In the genomic region with DNA sequence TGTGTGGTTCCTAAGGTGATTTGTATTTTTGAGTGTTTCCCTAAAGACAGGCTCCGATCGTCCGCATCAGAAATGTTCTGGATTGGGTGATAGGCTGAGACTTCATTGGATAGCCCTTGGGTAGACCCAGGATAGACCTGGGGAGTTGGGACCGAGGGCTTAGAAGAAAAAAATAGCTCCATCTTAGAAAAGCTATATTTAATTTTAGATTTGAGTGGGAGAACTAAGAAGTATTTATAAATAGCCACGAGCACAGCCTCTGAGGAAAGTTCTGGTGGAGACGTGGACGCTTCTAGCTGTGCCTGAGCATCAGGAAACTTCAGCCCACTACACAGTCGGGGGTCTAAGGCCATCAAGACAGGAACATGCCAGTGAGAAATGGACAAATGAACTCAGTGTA, we compare ENCODE assay signal across 18 mouse cellular contexts. TPM values are rescaled to one million over a fixed set of nuclear protein-coding genes. Genes with fewer than 3 reads are reported as not detected.
DNase-seq lines count a peak whose midpoint lies in the region; ATAC-seq and TF ChIP-seq lines count a peak whose summit lies in the region.
"Had no signal": no experiment of that assay in that cellular context is flagged by ENCODE, and none has a peak within 500 bp of the region (broad histone marks: within the 10 kb centered on the region; RNA-seq: fewer than 3 reads in every experiment).

No protein-coding gene starts in this region.

- H3K36me3 ChIP-seq in forebrain, embryonic 10.5 days (replicated peaks), result peaks cover 38% of the 10 kb centered on the region
- H3K36me3 ChIP-seq in forebrain, embryonic 11.5 days (ENCODE audit: control insufficient read depth, insufficient read depth, low read length), result no peaks in the 10 kb centered on the region
- no peaks in the 10 kb centered on the region for H3K36me3 ChIP-seq in heart, embryonic 16.5 days (ENCODE audit: control insufficient read depth, insufficient read depth)
- peaks cover 66% of the 10 kb centered on the region for H3K36me3 ChIP-seq in liver, embryonic 13.5 days

- peaks cover 33% of the 10 kb centered on the region for H3K4me1 ChIP-seq in forebrain, embryonic 10.5 days
- H3K4me1 ChIP-seq in forebrain, embryonic 11.5 days (replicated peaks; ENCODE audit: control insufficient read depth, insufficient read depth, low read length), result no peaks in the 10 kb centered on the region; the same call in 1 of the 2 replicates
- peaks cover 13% of the 10 kb centered on the region for H3K4me1 ChIP-seq in heart, embryonic 16.5 days (ENCODE audit: control insufficient read depth, insufficient read depth, low read length)
- peaks cover 14% of the 10 kb centered on the region for H3K4me1 ChIP-seq in bone marrow, adult 2 months (ENCODE audit: control insufficient read depth, insufficient read depth, low read length)
- H3K4me1 ChIP-seq in liver, embryonic 13.5 days (replicated peaks), result peaks cover 98% of the 10 kb centered on the region

- no peaks in the 10 kb centered on the region for H3K27me3 ChIP-seq in forebrain, embryonic 10.5 days (ENCODE audit: poor library complexity, severe bottlenecking)
- H3K27me3 ChIP-seq in forebrain, embryonic 11.5 days (ENCODE audit: control insufficient read depth, insufficient read depth, low read length), result no peaks in the 10 kb centered on the region
- H3K27me3 ChIP-seq in heart, embryonic 16.5 days (ENCODE audit: control insufficient read depth, insufficient read depth, low read length), result no peaks in the 10 kb centered on the region
- no peaks in the 10 kb centered on the region for H3K27me3 ChIP-seq in liver, embryonic 13.5 days
- H3K27me3 ChIP-seq: heart, embryonic 13.5 days had no signal

- H3K9ac ChIP-seq in forebrain, embryonic 11.5 days (ENCODE audit: low read length), result no peak overlapping the region
- peak overlapping the region; percentile 2; the same call in 1 of the 2 replicates for H3K9ac ChIP-seq in heart, embryonic 16.5 days (ENCODE audit: low read length)
- peak overlapping the region; percentile 99 for H3K9ac ChIP-seq in liver, embryonic 13.5 days
- H3K9ac ChIP-seq: forebrain, postnatal 0 days; heart, embryonic 13.5 days; hindbrain, embryonic 14.5 days had no signal

- no peak overlapping the region for H3K4me3 ChIP-seq in forebrain, embryonic 10.5 days
- no peak overlapping the region for H3K4me3 ChIP-seq in forebrain, embryonic 11.5 days (ENCODE audit: low read depth, low read length)
- H3K4me3 ChIP-seq in heart, embryonic 16.5 days (ENCODE audit: low read length), result no peak overlapping the region
- H3K4me3 ChIP-seq in bone marrow, adult 2 months (replicated peaks; ENCODE audit: control insufficient read depth, low read depth, low read length), result no peak overlapping the region
- peak overlapping the region; percentile 2 for H3K4me3 ChIP-seq in liver, embryonic 13.5 days (replicated peaks)
- H3K4me3 ChIP-seq: heart, embryonic 13.5 days had no signal

- no peak for DNase-seq in forebrain, embryonic 10.5 days (ENCODE audit: extremely low spot score, low spot score)
- no peak for DNase-seq in forebrain, embryonic 11.5 days (ENCODE audit: low spot score)
- DNase-seq in heart, adult 18-20 months, result no peak
- no peak for DNase-seq in liver, embryonic 13.5 days
- DNase-seq in spleen, adult 18-20 months, result no peak
- no peak for DNase-seq in kidney, adult 9 months
- DNase-seq: forebrain, postnatal 0 days; gastrocnemius, postnatal 10 days; layer of hippocampus, postnatal 36 days; thymus, postnatal 14 days had no signal

- TF ChIP-seq POLR2A in bone marrow, adult 2 months (IDR thresholded peaks at IDR 0.05; ENCODE audit: borderline replicate concordance, control insufficient read depth, low read depth, low read length), result no peak

- H3K9me3 ChIP-seq in forebrain, embryonic 10.5 days, result no peaks in the 10 kb centered on the region
- H3K9me3 ChIP-seq in forebrain, embryonic 11.5 days (ENCODE audit: control insufficient read depth, low read length), result no peaks in the 10 kb centered on the region
- no peaks in the 10 kb centered on the region for H3K9me3 ChIP-seq in heart, embryonic 16.5 days (replicated peaks; ENCODE audit: control insufficient read depth, low read length)
- H3K9me3 ChIP-seq in liver, embryonic 13.5 days (replicated peaks), result no peaks in the 10 kb centered on the region
- H3K9me3 ChIP-seq: heart, embryonic 13.5 days had no signal

- WGBS in forebrain, embryonic 10.5 days, result 85% methylated on average over 8 of the region's 8 CpGs
- WGBS in forebrain, embryonic 11.5 days, result 88% methylated on average over 8 of the region's 8 CpGs
- WGBS in heart, embryonic 16.5 days, result 59% methylated on average over 8 of the region's 8 CpGs
- WGBS in bone marrow, adult 2 months, result 73% methylated on average over 8 of the region's 8 CpGs
- 77% methylated on average over 8 of the region's 8 CpGs for WGBS in liver, embryonic 13.5 days (ENCODE audit: insufficient replicate concordance)

- H3K27ac ChIP-seq in forebrain, embryonic 10.5 days, result peak overlapping the region; percentile 68
- no peak overlapping the region for H3K27ac ChIP-seq in forebrain, embryonic 11.5 days (ENCODE audit: low read depth, low read length)
- H3K27ac ChIP-seq in heart, embryonic 16.5 days (ENCODE audit: low read length), result no peak overlapping the region
- peak overlapping the region; percentile 20 for H3K27ac ChIP-seq in bone marrow, adult 2 months (ENCODE audit: control insufficient read depth, insufficient read depth, low read depth, low read length, poor library complexity)
- peak overlapping the region; percentile 99 for H3K27ac ChIP-seq in liver, embryonic 13.5 days
- H3K27ac ChIP-seq: heart, embryonic 13.5 days; hindbrain, embryonic 14.5 days; stomach, postnatal 0 days had no signal

- ATAC-seq in forebrain, embryonic 11.5 days (replicated peaks; ENCODE audit: low FRiP score), result no peak
- ATAC-seq in heart, embryonic 16.5 days (replicated peaks; ENCODE audit: extremely low read depth, insufficient read depth, low FRiP score), result no peak
- ATAC-seq in liver, embryonic 13.5 days (ENCODE audit: low read depth), result no peak
- ATAC-seq: forebrain, postnatal 0 days; intestine, embryonic 16.5 days had no signal

- no peak for TF ChIP-seq CTCF in bone marrow, adult 2 months (IDR thresholded peaks at IDR 0.05; ENCODE audit: control insufficient read depth, insufficient read depth, low read length)

- H3K4me2 ChIP-seq in forebrain, embryonic 11.5 days (ENCODE audit: low read depth, low read length, severe bottlenecking), result no peak overlapping the region
- H3K4me2 ChIP-seq in heart, embryonic 16.5 days (ENCODE audit: low read depth, low read length), result no peak overlapping the region
- H3K4me2 ChIP-seq in liver, embryonic 13.5 days, result peak overlapping the region; percentile 86
- H3K4me2 ChIP-seq: heart, embryonic 13.5 days; hindbrain, embryonic 14.5 days had no signal

RNA-seq across cellular contexts. Expression of a gene that starts 9.8 kb away (rescaled TPM):
- polyA plus RNA-seq in forebrain, embryonic 10.5 days (2016; fragmentation: Nextera tagmentation; extraction: Ambion mirVana), result 63.5 and 67.3 TPM in 2 replicates
- polyA plus RNA-seq in forebrain, embryonic 11.5 days (2014; fragmentation: Nextera tagmentation; extraction: Ambion mirVana), result 64.3 and 68.0 TPM in 2 replicates
- polyA plus RNA-seq in heart, embryonic 16.5 days (2015; fragmentation: Nextera tagmentation; extraction: Ambion mirVana), result 17.4 and 24.0 TPM in 2 replicates
- total RNA-seq in heart, adult 18-20 months (2021), result 10 to 100 TPM in 1 of 2 experiments, 1 to 10 TPM in 1; 9.0 to 10.8 TPM
- 92.1 and 108 TPM in 2 replicates for polyA plus RNA-seq in bone marrow, adult 2 months (2011; ENCODE audit: insufficient read depth, insufficient read length, low replicate concordance, missing spikeins)
- 77.9 and 83.7 TPM in 2 replicates for polyA plus RNA-seq in liver, embryonic 13.5 days (2015; fragmentation: Nextera tagmentation; extraction: Ambion mirVana)

RNA-seq across cellular contexts. Expression of a gene that starts 59.8 kb away (rescaled TPM):
- polyA plus RNA-seq in forebrain, embryonic 10.5 days (2016; fragmentation: Nextera tagmentation; extraction: Ambion mirVana), result 0.11 and 0.22 TPM in 2 replicates
- 0.08 and 0.75 TPM in 2 replicates for polyA plus RNA-seq in forebrain, embryonic 11.5 days (2014; fragmentation: Nextera tagmentation; extraction: Ambion mirVana)
- polyA plus RNA-seq in heart, embryonic 16.5 days (2015; fragmentation: Nextera tagmentation; extraction: Ambion mirVana), result 0.11 TPM in 1 of 2 replicates, not detected in the other
- total RNA-seq in heart, adult 18-20 months (2021), result not detected
- 1.2 and 2.9 TPM in 2 replicates for polyA plus RNA-seq in bone marrow, adult 2 months (2011; ENCODE audit: insufficient read depth, insufficient read length, low replicate concordance, missing spikeins)
- 0.70 and 1.0 TPM in 2 replicates for polyA plus RNA-seq in liver, embryonic 13.5 days (2015; fragmentation: Nextera tagmentation; extraction: Ambion mirVana)
- total RNA-seq: gastrocnemius, postnatal 10 days; megakaryocyte-erythroid progenitor cell, adult 5-6 weeks had no signal
- polyA plus RNA-seq: heart, embryonic 13.5 days; neural tube, embryonic 11.5 days; stomach, postnatal 0 days had no signal

Comparison
In these comparisons a context has a peak if more than half of its experiments do, and no peak if none do; other contexts are left out.
1. H3K27ac ChIP-seq: peak in forebrain, embryonic 10.5 days (single experiment), bone marrow, adult 2 months (single experiment) and liver, embryonic 13.5 days (single experiment); none in forebrain, embryonic 11.5 days (single experiment) and heart, embryonic 16.5 days (single experiment).